Mouse (Mus musculus): ENCODE data around the gene Tspoap1. TPM values are rescaled to one million over a fixed set of nuclear protein-coding genes. Genes with fewer than 3 reads are reported as not detected.
A peak's percentile ranks its signal among the peaks of the same experiment; 100 is the strongest.

The Tspoap1 gene
- polyA plus RNA-seq, 1 experiment from 2014 or later, result 2.5 TPM

DNA sequence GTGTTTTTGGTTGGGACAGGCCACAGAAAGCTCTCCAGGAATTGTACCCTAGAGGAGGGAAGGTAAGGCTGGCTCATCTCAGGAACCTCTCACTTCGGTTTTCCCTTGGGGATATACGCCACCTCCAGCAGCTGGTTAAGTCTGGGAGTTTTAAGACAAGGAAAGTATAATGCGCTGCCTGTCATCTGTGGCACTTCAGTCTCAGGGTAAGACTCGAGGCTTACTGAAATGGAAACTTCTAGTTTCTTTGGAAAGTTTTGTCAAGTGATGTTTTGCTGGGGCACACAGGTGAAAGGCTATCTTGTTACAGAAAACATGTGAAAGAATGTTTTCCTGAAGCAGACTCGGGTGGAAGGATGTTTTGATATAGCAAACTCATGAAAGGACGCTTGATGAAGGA lies 47.1 kb downstream of the Tspoap1 start:
- DNase-seq (ENCODE audit: low spot score), result no peak
- Histone ChIP-seq H3K27me3 (replicated peaks; ENCODE audit: control insufficient read depth, insufficient read depth, low read length) (no peaks in the 10 kb centered on the region), H3K9ac (ENCODE audit: low read length) (no peak overlapping the region), H3K4me2 (ENCODE audit: low read length) (no peak overlapping the region), H3K4me3 (ENCODE audit: low read depth, low read length) (no peak overlapping the region), H3K27ac (ENCODE audit: low read depth) (no peak overlapping the region), H3K36me3 (ENCODE audit: control insufficient read depth, insufficient read depth, low read length) (no peaks in the 10 kb centered on the region), H3K9me3 (ENCODE audit: control insufficient read depth, low read length) (no peaks in the 10 kb centered on the region), H3K4me1 (replicated peaks; ENCODE audit: control insufficient read depth, insufficient read depth, low read length) (no peaks in the 10 kb centered on the region)
- no peak for ATAC-seq (replicated peaks; ENCODE audit: low FRiP score, low TSS enrichment, low read depth)
- 87% methylated on average over 6 of the region's 6 CpGs for WGBS

DNA sequence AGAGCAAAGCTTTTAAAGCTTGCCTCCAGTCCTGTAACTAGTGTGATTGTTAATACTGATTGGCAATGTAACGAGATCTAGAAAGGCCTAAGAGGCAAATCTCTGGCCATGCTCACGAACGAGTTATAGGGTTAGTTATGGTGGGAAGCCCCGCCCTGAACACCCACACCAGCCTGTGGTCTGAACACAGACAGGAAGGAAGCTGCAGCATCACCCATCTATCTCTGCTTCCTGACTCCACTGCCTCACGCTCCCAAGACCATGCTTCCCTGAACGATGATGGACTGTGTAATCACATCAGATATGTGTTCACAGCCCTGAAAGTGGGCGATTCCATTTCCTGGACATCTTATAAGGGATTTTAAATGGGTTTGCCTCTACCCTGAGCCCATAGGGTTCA lies 47.9 kb downstream of the Tspoap1 start:
- H3K9ac ChIP-seq (ENCODE audit: low read length), result no peak overlapping the region
- H3K27me3 ChIP-seq (replicated peaks; ENCODE audit: control insufficient read depth, insufficient read depth, low read length), result no peaks in the 10 kb centered on the region
- H3K9me3 ChIP-seq (ENCODE audit: control insufficient read depth, low read length), result no peaks in the 10 kb centered on the region
- H3K4me1 ChIP-seq (replicated peaks; ENCODE audit: control insufficient read depth, insufficient read depth, low read length), result no peaks in the 10 kb centered on the region
- H3K4me3 ChIP-seq (ENCODE audit: low read depth, low read length), result no peak overlapping the region
- ATAC-seq (replicated peaks; ENCODE audit: low FRiP score, low TSS enrichment, low read depth) (no peak), DNase-seq (ENCODE audit: low spot score) (no peak)
- H3K4me2 ChIP-seq (ENCODE audit: low read length), result no peak overlapping the region
- H3K36me3 ChIP-seq (ENCODE audit: control insufficient read depth, insufficient read depth, low read length), result no peaks in the 10 kb centered on the region
- H3K27ac ChIP-seq (ENCODE audit: low read depth), result no peak overlapping the region
- 80% methylated on average over 7 of the region's 7 CpGs for WGBS

DNA sequence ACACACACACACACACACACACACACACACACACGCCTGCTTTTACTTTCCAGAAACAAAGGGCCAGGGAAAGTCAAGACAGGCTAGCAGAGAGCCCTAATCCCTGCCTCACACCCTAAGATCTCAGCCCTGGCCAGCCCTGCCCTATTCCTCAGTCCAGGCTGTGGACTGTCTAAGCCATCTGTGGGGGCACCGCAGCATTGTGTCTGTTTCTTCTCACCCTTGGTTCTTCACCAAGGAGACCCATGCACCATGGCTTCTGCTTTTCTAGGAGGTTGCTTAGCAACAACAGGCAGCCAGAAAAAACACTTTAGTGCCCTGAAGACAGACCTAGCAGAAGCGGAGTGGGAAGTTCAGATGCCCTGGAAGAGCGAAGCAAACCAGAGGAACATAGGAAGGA lies 51.1 kb downstream of the Tspoap1 start:
- no peak overlapping the region for H3K27ac ChIP-seq (ENCODE audit: low read depth)
- DNase-seq (ENCODE audit: low spot score) (no peak), ATAC-seq (replicated peaks; ENCODE audit: low FRiP score, low TSS enrichment, low read depth) (no peak)
- no peak overlapping the region for H3K4me2 ChIP-seq (ENCODE audit: low read length)
- H3K4me3 ChIP-seq (ENCODE audit: low read depth, low read length), result no peak overlapping the region
- WGBS, result 37% methylated on average over 4 of the region's 4 CpGs
- no peaks in the 10 kb centered on the region for H3K9me3 ChIP-seq (ENCODE audit: control insufficient read depth, low read length)
- H3K9ac ChIP-seq (ENCODE audit: low read length), result no peak overlapping the region
- no peaks in the 10 kb centered on the region for H3K27me3 ChIP-seq (replicated peaks; ENCODE audit: control insufficient read depth, insufficient read depth, low read length)
- no peaks in the 10 kb centered on the region for H3K36me3 ChIP-seq (ENCODE audit: control insufficient read depth, insufficient read depth, low read length)
- H3K4me1 ChIP-seq (replicated peaks; ENCODE audit: control insufficient read depth, insufficient read depth, low read length), result no peaks in the 10 kb centered on the region

DNA sequence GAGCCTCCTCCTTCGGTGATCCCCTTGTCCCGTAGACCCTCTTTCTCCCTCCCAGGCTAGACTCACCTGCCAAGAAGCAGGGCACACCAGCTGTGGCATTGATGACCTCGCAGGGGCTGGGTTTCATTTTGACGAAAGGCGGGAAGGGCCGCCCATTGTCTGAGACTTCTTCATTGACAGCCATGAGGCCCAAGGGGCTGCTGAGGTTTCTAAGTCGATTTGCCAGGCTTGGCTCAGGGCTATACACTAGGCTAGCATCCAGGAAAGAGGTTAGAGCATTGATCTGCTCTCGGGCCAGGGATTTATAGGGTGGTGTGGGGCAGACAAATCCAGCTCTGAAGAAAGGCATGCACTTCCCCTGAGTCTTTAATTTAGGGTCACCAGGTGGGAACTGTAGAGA lies 54.5 kb downstream of the Tspoap1 start:
- Histone ChIP-seq H3K27me3 (replicated peaks; ENCODE audit: control insufficient read depth, insufficient read depth, low read length) (0 out of 2 replicates have a peak, but pooled peaks cover 4% of the 10 kb centered on the region), H3K36me3 (ENCODE audit: control insufficient read depth, insufficient read depth, low read length) (no peaks in the 10 kb centered on the region), H3K9ac (ENCODE audit: low read length) (no peak overlapping the region), H3K9me3 (ENCODE audit: control insufficient read depth, low read length) (no peaks in the 10 kb centered on the region), H3K4me3 (ENCODE audit: low read depth, low read length) (no peak overlapping the region), H3K27ac (ENCODE audit: low read depth) (no peak overlapping the region), H3K4me1 (replicated peaks; ENCODE audit: control insufficient read depth, insufficient read depth, low read length) (no peaks in the 10 kb centered on the region), H3K4me2 (ENCODE audit: low read length) (no peak overlapping the region)
- no peak for DNase-seq (ENCODE audit: low spot score)
- ATAC-seq (replicated peaks; ENCODE audit: low FRiP score, low TSS enrichment, low read depth), result no peak
- 80% methylated on average over 8 of the region's 8 CpGs for WGBS

DNA sequence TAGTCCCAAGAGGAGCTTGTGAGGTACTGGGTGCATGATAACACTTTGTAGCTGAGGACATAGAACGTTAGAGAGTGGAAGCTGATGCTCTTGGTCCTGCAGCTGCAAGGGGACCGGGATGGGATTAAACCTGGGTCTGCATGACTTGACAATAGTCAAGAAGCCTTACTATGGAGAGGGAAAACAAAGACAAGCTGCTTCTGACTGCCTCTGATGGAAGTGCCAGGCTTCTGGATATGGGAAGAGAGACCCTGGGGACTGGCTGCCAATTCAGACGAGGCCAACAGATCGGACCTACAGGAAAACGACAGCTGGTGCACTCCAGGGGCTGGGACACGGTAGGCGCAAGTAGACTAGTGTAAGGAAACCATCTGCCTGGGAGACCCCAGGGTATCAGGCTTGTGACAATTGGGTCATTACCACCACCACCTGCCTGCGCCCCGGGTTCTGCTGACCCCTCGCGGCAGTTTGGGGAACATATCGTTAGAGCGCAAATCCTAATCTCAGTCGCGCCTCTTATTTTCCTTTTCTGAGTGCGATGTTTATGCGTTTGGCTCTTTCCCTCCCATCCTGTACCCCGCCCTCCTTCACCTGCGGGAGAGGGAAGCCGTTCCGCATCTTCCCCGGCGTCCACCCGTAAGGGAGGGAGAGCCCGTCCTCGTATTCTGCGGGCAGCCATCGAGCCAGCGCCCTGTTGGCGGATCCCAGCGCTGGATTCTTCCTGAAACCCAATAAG lies 56.5 kb downstream of the Tspoap1 start:
- Histone ChIP-seq H3K27ac (ENCODE audit: low read depth) (no peak overlapping the region), H3K9me3 (ENCODE audit: control insufficient read depth, low read length) (no peaks in the 10 kb centered on the region), H3K27me3 (replicated peaks; ENCODE audit: control insufficient read depth, insufficient read depth, low read length) (0 out of 2 replicates have a peak, but pooled peaks cover 4% of the 10 kb centered on the region), H3K9ac (ENCODE audit: low read length) (no peak overlapping the region), H3K4me1 (replicated peaks; ENCODE audit: control insufficient read depth, insufficient read depth, low read length) (no peaks in the 10 kb centered on the region), H3K36me3 (ENCODE audit: control insufficient read depth, insufficient read depth, low read length) (no peaks in the 10 kb centered on the region), H3K4me3 (ENCODE audit: low read depth, low read length) (peak overlapping the region; percentile 31), H3K4me2 (ENCODE audit: low read length) (peak overlapping the region; percentile 67)
- 4% methylated on average over 31 of the region's 31 CpGs for WGBS
- DNase-seq (ENCODE audit: low spot score), result peak; percentile 78
- ATAC-seq (replicated peaks; ENCODE audit: low FRiP score, low TSS enrichment, low read depth), result no peak

DNA sequence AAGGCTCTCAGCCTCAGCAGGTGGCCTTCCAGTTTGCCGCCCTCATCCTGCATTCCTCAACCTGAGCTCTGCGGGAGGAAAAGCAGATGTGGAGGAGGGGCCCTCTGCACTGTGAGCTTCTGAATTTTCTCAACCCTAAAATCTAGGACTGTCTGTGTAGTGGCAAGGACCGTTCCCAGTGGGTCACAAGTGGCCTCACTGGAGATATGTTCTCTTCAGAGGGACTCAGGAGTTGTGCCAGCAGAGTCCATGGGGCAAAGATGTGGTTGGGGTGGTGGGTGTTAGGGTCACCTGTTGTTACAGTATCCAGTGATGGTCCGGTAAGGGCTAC lies 57.1 kb downstream of the Tspoap1 start:
- DNase-seq (ENCODE audit: low spot score) (no peak), ATAC-seq (replicated peaks; ENCODE audit: low FRiP score, low TSS enrichment, low read depth) (no peak)
- Histone ChIP-seq H3K9ac (ENCODE audit: low read length) (no peak overlapping the region), H3K4me2 (ENCODE audit: low read length) (peak overlapping the region; percentile 67), H3K27me3 (replicated peaks; ENCODE audit: control insufficient read depth, insufficient read depth, low read length) (0 out of 2 replicates have a peak, but pooled peaks cover 4% of the 10 kb centered on the region), H3K4me1 (replicated peaks; ENCODE audit: control insufficient read depth, insufficient read depth, low read length) (no peaks in the 10 kb centered on the region), H3K27ac (ENCODE audit: low read depth) (no peak overlapping the region), H3K36me3 (ENCODE audit: control insufficient read depth, insufficient read depth, low read length) (no peaks in the 10 kb centered on the region), H3K9me3 (ENCODE audit: control insufficient read depth, low read length) (no peaks in the 10 kb centered on the region), H3K4me3 (ENCODE audit: low read depth, low read length) (peak overlapping the region; percentile 31)
- WGBS, result 35% methylated on average over 4 of the region's 4 CpGs

DNA sequence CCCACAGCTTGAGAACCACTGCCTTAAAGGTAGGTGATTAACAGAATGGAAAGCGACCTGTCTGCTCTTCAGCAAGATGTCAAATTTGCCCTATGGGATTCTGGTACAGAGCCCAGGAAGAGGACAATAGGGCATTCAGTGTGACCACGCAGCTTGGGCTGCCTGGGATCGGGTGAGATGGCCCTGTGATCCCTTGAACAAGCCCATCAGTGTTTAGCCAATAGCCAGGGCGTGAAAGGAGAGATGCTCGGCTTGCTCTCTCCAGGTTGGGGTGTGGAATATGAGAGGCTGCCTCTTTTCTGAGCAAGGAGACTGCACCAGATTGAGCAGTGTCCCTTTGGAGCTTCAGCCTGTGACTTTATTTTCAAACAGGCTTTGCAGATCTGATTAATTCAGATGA lies 61.2 kb downstream of the Tspoap1 start:
- no peaks in the 10 kb centered on the region for H3K9me3 ChIP-seq (ENCODE audit: control insufficient read depth, low read length)
- 0 out of 2 replicates have a peak, but pooled peaks cover 4% of the 10 kb centered on the region for H3K27me3 ChIP-seq (replicated peaks; ENCODE audit: control insufficient read depth, insufficient read depth, low read length)
- ATAC-seq (replicated peaks; ENCODE audit: low FRiP score, low TSS enrichment, low read depth) (no peak), DNase-seq (ENCODE audit: low spot score) (no peak)
- no peak overlapping the region for H3K4me2 ChIP-seq (ENCODE audit: low read length)
- WGBS, result 57% methylated on average over 5 of the region's 5 CpGs
- H3K4me3 ChIP-seq (ENCODE audit: low read depth, low read length), result no peak overlapping the region
- no peaks in the 10 kb centered on the region for H3K36me3 ChIP-seq (ENCODE audit: control insufficient read depth, insufficient read depth, low read length)
- H3K4me1 ChIP-seq (replicated peaks; ENCODE audit: control insufficient read depth, insufficient read depth, low read length), result no peaks in the 10 kb centered on the region
- H3K27ac ChIP-seq (ENCODE audit: low read depth), result no peak overlapping the region
- no peak overlapping the region for H3K9ac ChIP-seq (ENCODE audit: low read length)

DNA sequence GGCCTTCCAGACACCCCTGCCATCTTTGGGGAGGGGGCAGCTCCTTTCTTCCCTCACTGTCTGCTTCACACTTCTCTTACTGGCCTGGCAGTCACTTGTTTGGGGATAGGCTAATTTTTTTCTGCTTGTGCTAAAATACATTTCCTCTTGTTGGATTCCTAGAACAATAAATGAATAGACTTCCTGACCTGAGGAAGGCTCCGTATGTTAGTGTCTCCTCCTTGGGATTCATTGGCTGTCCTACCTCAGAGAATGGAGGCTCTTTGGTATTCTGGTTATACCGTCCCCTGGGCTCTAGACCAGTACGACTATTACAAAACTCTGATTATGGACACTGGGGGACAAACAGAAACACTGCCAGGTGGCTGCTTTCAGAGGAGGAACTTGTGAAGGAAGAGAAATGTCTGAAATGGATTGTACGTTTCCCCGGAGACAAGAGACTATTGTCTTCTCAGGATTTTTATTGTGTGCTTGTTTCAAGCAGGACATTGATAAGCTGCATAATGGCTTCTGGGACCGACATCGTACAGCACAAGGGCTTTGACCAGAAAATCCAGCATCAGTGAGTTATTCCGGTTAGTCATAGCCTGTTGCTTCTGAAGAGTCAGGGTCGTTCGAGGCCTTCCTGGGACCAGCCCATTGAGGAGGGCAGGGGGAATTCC lies 68.0 kb downstream of the Tspoap1 start, which contains the start of gene Lpo:
Lpo (minus strand) TSS at position 51 of the 662 bp plus-strand sequence.
- no peaks in the 10 kb centered on the region for H3K9me3 ChIP-seq (ENCODE audit: control insufficient read depth, low read length)
- H3K27ac ChIP-seq (ENCODE audit: low read depth), result no peak within 1 kb of the TSS
- no peaks in the 10 kb centered on the region for H3K36me3 ChIP-seq (ENCODE audit: control insufficient read depth, insufficient read depth, low read length)
- WGBS, result 58% methylated on average over 10 of the region's 10 CpGs
- H3K4me1 ChIP-seq (replicated peaks; ENCODE audit: control insufficient read depth, insufficient read depth, low read length), result no peaks in the 10 kb centered on the region
- H3K4me2 ChIP-seq (ENCODE audit: low read length), result no peak within 1 kb of the TSS
- H3K9ac ChIP-seq (ENCODE audit: low read length), result no peak within 1 kb of the TSS
- ATAC-seq (replicated peaks; ENCODE audit: low FRiP score, low TSS enrichment, low read depth) (no peak), DNase-seq (ENCODE audit: low spot score) (no peak)
- no peak within 1 kb of the TSS for H3K4me3 ChIP-seq (ENCODE audit: low read depth, low read length)
- no peaks in the 10 kb centered on the region for H3K27me3 ChIP-seq (replicated peaks; ENCODE audit: control insufficient read depth, insufficient read depth, low read length)
